Mouse (Mus musculus) stomach, embryonic 15.5 days (tissue): ENCODE data around the gene Grik5. TPM values are rescaled to one million over a fixed set of nuclear protein-coding genes. Genes with fewer than 3 reads are reported as not detected.

Experiments used
- ATAC-seq: fragments of 200-750 bp; cut with Nextera tagmentation; 2 replicates; pipeline ENCODE4 v1.8.0; 2017; ENCODE audit warnings: low read depth, moderate number of reproducible peaks, moderate TSS enrichment; ENCODE audit not compliant: insufficient read depth, low FRiP score
- H3K27ac ChIP-seq: fragments of 300-500 bp; sonication (generic); 2 replicates; pipeline ENCODE4 v1.5.1; 2015; ENCODE audit warnings: mild to moderate bottlenecking, inconsistent platforms
- H3K27me3 ChIP-seq: fragments of 300-500 bp; sonication (generic); replicated peaks from 2 replicates; pipeline ENCODE4 v1.6.1; 2015; ENCODE audit warnings: inconsistent platforms
- H3K36me3 ChIP-seq: fragments of 300-500 bp; sonication (generic); 2 replicates; pipeline ENCODE4 v1.6.1; 2015; ENCODE audit warnings: inconsistent platforms
- H3K4me1 ChIP-seq: fragments of 300-500 bp; sonication (generic); 2 replicates; pipeline ENCODE4 v1.6.1; 2015; ENCODE audit warnings: inconsistent platforms
- H3K4me2 ChIP-seq: fragments of 300-500 bp; sonication (generic); 2 replicates; pipeline ENCODE4 v1.6.1; 2015; ENCODE audit warnings: mild to moderate bottlenecking, inconsistent platforms
- H3K4me3 ChIP-seq: fragments of 300-500 bp; sonication (generic); replicated peaks from 2 replicates; pipeline ENCODE4 v1.5.1; 2015; ENCODE audit warnings: inconsistent platforms
- H3K9ac ChIP-seq: fragments of 300-500 bp; sonication (generic); 2 replicates; pipeline ENCODE4 v1.6.1; 2015; ENCODE audit warnings: inconsistent platforms
- H3K9me3 ChIP-seq: fragments of 300-500 bp; sonication (generic); 2 replicates; pipeline ENCODE4 v1.6.1; 2016; ENCODE audit warnings: inconsistent platforms
- WGBS: fragments of 180-500 bp; shearing (Covaris S2); methylation state at CpG from one replicate; pipeline ENCODE4 v1.1.7; 2015; 5-methylcytosine and 5-hydroxymethylcytosine counted together
- polyA plus RNA-seq: library from polyadenylated mRNA; unstranded; fragments of >200 nt; fragmentation: Nextera tagmentation; extraction: Ambion mirVana; gene quantifications from 2 replicates; pipeline ENCODE4 v1.2.1, GENCODE M21; 2015

Gene Grik5
- polyA plus RNA-seq, 1 experiment from 2014 or later, result 6.3 TPM

DNA sequence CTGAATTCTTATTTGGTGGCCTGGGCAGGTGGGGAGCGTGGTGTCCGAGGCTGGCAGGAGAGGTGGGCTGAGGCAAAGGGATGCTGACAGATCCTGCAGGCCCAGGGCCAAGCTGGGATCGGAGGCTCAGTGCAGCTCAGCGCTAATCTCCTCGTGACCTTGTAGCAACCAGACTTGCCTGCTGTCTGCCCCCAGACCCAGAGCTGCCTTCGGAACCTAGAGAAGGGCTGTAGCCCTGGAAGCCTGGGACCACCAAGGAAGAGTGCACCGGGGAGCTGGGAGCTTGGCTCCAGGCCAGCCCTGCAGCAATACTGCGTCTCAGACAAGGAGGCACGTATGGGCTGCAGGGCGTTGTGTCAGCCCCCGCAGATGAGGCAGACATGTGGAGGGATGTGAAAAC lies 68.9 kb downstream of the Grik5 start:
- no peak for ATAC-seq
- Histone ChIP-seq H3K4me3 (no peak overlapping the region), H3K27ac (no peak overlapping the region), H3K9me3 (no peaks in the 10 kb centered on the region), H3K9ac (no peak overlapping the region), H3K27me3 (peaks cover 44% of the 10 kb centered on the region), H3K4me2 (no peak overlapping the region), H3K36me3 (no peaks in the 10 kb centered on the region), H3K4me1 (0 out of 2 replicates have a peak, but pooled peaks cover 4% of the 10 kb centered on the region)
- WGBS, result 26% methylated on average over 11 of the region's 11 CpGs

DNA sequence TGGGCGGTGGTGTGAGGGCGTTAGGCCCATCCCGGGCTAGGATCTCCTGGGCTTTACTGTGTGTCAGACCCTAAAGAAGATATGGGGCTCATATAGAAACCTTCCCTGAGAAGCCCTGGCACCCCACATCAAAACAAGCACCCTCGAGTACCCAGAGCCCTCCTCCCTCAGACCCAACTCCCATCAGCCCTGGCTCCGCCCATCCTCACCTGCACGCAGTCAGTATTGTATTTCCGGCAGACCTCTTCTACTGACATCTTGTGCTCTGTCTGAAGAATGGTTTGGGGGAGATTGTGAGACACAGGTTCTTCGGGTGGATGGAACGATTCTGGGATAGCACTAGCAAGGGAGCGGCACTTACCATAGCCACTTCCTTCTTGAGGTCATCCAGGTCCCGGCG lies 71.4 kb downstream of the Grik5 start:
- Histone ChIP-seq H3K27me3 (peaks cover 20% of the 10 kb centered on the region), H3K4me1 (0 out of 2 replicates have a peak, but pooled peaks cover 3% of the 10 kb centered on the region), H3K4me3 (no peak overlapping the region), H3K4me2 (no peak overlapping the region), H3K36me3 (no peaks in the 10 kb centered on the region), H3K9me3 (no peaks in the 10 kb centered on the region), H3K27ac (no peak overlapping the region), H3K9ac (no peak overlapping the region)
- 63% methylated on average over 12 of the region's 12 CpGs for WGBS
- ATAC-seq, result no peak

DNA sequence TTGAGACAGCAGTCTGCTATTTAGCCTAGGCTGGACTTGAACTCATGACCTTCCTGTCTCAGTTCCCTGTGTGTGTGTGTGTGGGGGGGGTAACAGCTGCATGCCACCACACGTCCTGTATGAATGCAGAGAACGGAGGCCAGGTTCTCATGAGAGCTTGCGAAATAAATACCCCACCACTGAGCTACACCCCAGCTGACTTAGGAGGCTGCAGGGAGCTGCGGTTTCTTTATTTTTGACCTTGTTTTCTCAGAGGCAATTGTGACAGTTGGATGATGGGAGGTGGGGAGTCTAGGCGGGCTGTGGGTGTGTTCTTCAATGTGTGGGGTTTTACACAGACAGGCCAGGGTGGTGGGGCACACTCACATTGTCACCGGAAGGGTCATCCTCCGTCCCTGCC lies 71.9 kb downstream of the Grik5 start:
- no peak overlapping the region for H3K9ac ChIP-seq
- 64% methylated on average over 7 of the region's 7 CpGs for WGBS
- no peak overlapping the region for H3K4me2 ChIP-seq
- no peaks in the 10 kb centered on the region for H3K9me3 ChIP-seq
- H3K27me3 ChIP-seq, result peaks cover 15% of the 10 kb centered on the region; the same call in 1 of the 2 replicates
- H3K27ac ChIP-seq, result no peak overlapping the region
- no peak overlapping the region for H3K4me3 ChIP-seq
- ATAC-seq, result no peak
- no peaks in the 10 kb centered on the region for H3K4me1 ChIP-seq
- H3K36me3 ChIP-seq, result no peaks in the 10 kb centered on the region

DNA sequence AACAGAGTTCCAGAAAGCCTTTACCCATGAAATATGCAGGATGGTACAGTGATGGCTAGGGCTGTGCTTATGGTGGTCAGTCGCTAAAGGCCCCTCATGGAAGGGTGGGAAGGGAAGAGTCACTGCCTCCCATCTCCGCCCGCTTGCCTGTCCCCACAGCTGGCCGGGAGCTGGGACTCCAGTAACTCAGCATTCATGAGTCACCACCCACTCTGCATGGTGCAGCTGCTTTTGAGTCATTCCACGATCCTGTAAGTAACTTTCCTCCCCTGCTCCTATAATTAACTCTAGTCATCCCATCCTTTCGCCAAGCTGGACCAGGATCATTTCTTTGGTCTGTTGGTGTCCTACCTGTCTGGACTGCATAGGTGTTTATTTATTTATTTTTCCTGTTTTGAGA lies 79.1 kb downstream of the Grik5 start:
- no peaks in the 10 kb centered on the region for H3K36me3 ChIP-seq
- 66% methylated on average over 6 of the region's 6 CpGs for WGBS
- H3K4me2 ChIP-seq, result no peak overlapping the region
- H3K9me3 ChIP-seq, result no peaks in the 10 kb centered on the region
- H3K4me3 ChIP-seq, result no peak overlapping the region
- no peaks in the 10 kb centered on the region for H3K27me3 ChIP-seq
- no peak overlapping the region for H3K27ac ChIP-seq
- H3K4me1 ChIP-seq, result no peaks in the 10 kb centered on the region
- no peak for ATAC-seq
- no peak overlapping the region for H3K9ac ChIP-seq

DNA sequence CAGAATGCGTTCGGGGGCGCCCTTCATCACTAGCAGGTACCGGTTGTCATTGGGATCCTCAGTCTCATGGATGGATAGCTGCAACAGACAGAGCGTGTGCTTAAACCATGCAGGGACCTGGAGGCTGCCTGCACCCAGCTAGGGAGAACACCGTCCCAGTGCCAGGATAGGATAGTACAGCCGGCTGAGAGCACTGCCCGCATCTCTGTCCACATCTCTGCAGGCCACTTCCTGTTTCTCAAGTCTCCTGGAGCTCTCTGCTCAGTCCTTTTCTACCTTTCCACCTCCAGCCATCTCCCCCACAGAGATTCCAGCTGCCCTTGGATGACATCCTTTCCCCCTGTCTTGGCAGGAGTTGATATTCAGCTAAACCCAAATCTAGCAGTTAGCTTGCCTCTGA lies 81.7 kb downstream of the Grik5 start:
- Histone ChIP-seq H3K4me3 (no peak overlapping the region), H3K27ac (no peak overlapping the region), H3K9me3 (no peaks in the 10 kb centered on the region), H3K27me3 (no peaks in the 10 kb centered on the region), H3K36me3 (no peaks in the 10 kb centered on the region), H3K4me1 (no peaks in the 10 kb centered on the region), H3K9ac (no peak overlapping the region), H3K4me2 (no peak overlapping the region)
- ATAC-seq, result no peak
- 80% methylated on average over 8 of the region's 8 CpGs for WGBS

DNA sequence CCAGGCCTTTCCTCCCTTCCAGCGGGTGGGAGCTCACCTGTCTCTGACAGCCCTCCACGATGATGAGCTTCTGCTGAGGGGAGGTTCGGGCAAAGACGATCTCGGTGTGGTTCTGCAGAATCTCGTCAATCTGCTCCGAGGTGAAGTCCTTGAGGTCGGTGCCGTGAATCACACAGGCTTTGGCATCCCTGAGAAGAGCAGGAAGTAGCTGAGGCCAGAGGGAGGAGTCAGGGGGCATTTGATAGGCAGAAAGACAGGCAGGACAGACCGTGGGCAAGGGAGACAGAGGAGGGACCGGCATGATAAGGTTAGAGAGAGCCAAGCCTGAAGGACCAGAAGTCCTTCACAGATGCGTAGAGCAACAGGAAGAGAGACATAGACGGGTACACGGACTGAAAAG lies 84.2 kb downstream of the Grik5 start:
- Histone ChIP-seq H3K4me2 (no peak overlapping the region), H3K4me3 (no peak overlapping the region), H3K9ac (no peak overlapping the region), H3K27ac (no peak overlapping the region), H3K27me3 (no peaks in the 10 kb centered on the region), H3K9me3 (no peaks in the 10 kb centered on the region), H3K4me1 (no peaks in the 10 kb centered on the region), H3K36me3 (no peaks in the 10 kb centered on the region)
- no peak for ATAC-seq
- WGBS, result 78% methylated on average over 14 of the region's 14 CpGs

DNA sequence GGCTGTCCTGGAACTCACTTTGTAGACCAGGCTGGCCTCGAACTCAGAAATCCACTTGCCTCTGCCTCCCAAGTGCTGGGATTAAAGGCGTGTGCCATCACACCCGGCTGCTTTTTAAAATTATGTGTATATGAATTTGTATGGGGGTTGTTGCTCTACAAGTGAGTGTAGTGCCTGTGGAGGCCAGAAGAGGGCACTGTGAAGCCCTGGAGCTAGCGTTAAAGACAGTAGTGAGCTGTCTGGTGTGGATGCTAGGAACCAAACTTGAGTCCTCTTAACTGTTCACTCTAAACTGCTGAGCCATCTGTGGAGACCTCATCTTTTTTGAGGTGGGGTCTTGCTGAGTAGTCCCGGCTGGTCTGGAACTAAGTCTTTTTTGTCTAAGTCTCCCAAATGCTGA lies 86.3 kb downstream of the Grik5 start:
- Histone ChIP-seq H3K4me1 (no peaks in the 10 kb centered on the region), H3K9ac (no peak overlapping the region), H3K27ac (no peak overlapping the region), H3K27me3 (no peaks in the 10 kb centered on the region), H3K4me2 (no peak overlapping the region), H3K4me3 (no peak overlapping the region), H3K36me3 (no peaks in the 10 kb centered on the region), H3K9me3 (no peaks in the 10 kb centered on the region)
- 73% methylated on average over 5 of the region's 5 CpGs for WGBS
- ATAC-seq, result no peak

DNA sequence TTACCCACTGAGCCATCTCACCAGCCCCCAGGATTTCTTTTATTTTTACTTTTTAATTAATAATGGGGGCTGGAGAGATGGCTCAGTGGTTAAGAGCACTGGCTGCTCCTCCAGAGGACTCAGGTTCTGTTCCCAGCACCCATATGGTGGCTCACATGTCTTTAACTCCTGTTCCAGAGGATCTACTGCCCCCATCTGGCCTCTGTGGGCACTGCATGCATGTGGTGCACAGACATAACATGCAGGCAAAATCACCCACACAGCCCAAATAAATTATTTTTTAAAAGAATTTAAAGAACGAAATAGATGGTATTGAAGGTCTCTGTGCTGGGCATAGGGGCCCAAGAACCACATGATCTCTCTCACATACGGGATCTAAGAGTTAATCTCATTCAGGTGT lies 87.8 kb downstream of the Grik5 start:
- ATAC-seq, result no peak
- no peak overlapping the region for H3K4me3 ChIP-seq
- no peak overlapping the region for H3K4me2 ChIP-seq
- no peak overlapping the region for H3K9ac ChIP-seq
- H3K36me3 ChIP-seq, result no peaks in the 10 kb centered on the region
- no peaks in the 10 kb centered on the region for H3K27me3 ChIP-seq
- no peaks in the 10 kb centered on the region for H3K4me1 ChIP-seq
- H3K27ac ChIP-seq, result no peak overlapping the region
- WGBS, result 88% methylated on average over 2 of the region's 2 CpGs
- H3K9me3 ChIP-seq, result no peaks in the 10 kb centered on the region

DNA sequence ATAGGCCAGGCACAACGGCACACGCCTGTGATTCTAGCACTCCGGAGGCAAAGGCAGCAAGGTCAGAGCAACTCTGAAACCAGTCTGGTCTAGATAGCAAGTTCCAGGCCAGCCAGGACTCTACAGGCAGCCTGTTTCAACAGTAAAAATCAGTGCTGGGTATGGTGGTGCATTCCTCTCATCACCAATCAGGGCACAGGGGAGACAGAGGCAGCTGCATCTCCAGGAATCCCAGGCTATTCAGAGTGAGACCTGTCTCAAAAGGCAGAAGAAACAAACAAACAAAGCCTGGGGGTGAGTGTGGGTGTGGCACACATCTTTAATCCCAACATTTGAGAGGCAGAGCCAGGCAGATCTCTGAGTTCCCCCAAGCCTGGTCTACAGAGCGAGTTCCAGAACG lies 88.8 kb downstream of the Grik5 start:
- Histone ChIP-seq H3K9ac (no peak overlapping the region), H3K9me3 (no peaks in the 10 kb centered on the region), H3K27ac (no peak overlapping the region), H3K27me3 (no peaks in the 10 kb centered on the region), H3K4me1 (no peaks in the 10 kb centered on the region), H3K4me2 (no peak overlapping the region), H3K4me3 (no peak overlapping the region), H3K36me3 (no peaks in the 10 kb centered on the region)
- ATAC-seq, result no peak
- 71% methylated on average over 5 of the region's 5 CpGs for WGBS

DNA sequence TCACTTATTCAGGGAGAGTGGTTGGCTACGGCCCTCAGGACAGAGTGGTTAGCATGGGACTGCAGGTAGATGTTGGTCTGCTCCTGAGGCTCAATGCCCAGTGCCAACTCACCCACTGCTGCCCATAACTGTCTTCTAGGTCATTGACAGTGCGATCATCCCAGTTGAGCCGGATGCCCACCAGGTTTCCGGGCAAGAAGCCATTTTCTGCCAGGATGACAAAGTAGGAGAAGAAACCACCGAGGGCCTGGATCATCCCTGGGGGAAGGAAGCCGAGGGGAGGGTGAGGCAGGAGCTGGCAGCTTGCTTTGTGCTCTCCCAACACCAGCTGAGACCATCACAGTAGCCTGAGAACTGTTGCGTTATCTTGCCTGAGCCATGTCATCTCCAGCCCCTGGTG lies 91.7 kb downstream of the Grik5 start:
- Histone ChIP-seq H3K27me3 (no peaks in the 10 kb centered on the region), H3K4me2 (no peak overlapping the region), H3K4me1 (no peaks in the 10 kb centered on the region), H3K9me3 (no peaks in the 10 kb centered on the region), H3K9ac (no peak overlapping the region), H3K27ac (no peak overlapping the region), H3K4me3 (no peak overlapping the region), H3K36me3 (no peaks in the 10 kb centered on the region)
- 82% methylated on average over 7 of the region's 7 CpGs for WGBS
- ATAC-seq, result no peak

DNA sequence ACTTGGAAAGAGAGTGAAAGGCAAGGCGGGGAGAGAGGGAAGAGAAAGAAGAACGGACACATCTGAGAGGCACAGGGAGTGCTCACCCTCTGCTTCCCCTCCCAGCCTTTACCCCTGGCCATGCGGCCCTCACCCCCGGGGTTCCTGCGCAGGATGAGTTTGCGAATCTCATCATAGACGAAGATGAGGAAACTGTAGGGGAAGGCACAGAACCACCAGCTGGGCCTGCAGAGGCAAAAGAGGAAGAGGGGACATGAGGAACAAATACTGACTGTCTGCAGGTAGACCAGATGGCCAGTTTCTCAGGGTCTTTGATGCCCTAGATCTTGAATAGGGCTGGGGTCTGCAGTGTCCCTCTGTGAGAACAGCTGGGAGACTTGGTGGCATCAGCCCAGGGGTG lies 93.4 kb downstream of the Grik5 start:
- no peak overlapping the region for H3K27ac ChIP-seq
- WGBS, result 81% methylated on average over 7 of the region's 7 CpGs
- no peak overlapping the region for H3K9ac ChIP-seq
- H3K36me3 ChIP-seq, result no peaks in the 10 kb centered on the region
- no peaks in the 10 kb centered on the region for H3K4me1 ChIP-seq
- ATAC-seq, result no peak
- no peak overlapping the region for H3K4me2 ChIP-seq
- H3K27me3 ChIP-seq, result no peaks in the 10 kb centered on the region
- H3K9me3 ChIP-seq, result no peaks in the 10 kb centered on the region
- H3K4me3 ChIP-seq, result no peak overlapping the region

DNA sequence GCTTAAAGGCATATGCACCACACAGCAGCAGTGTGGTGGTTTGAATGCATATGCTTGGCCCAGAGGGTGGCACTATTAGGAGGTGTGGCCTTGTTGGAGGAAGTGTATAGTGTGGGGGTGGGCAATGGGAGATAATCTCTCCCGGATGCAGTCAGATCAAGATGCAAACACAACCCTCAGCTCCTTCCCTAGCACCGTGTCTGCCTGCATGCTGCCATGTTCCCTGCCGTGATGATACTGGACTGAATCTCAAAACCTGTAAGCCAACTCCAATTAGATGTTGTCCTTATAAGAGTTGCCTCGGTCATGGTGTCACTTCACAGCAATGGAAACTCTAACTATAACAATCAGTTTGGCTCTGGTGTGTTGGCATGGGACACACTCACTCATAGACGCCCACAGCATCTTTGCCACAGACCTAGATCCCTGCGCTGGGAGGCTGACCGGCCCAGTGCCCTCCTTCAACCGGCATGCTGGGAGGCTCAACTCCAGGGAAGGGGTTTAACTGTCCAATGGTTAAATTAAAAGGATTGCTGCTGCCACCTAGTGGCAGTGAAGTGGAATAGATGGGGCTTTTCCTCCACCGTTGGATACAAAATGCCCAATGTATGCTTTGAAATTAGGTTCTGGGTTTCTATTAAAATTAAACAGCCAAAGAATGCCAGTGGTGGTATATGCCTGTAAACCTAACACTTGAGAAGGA lies 97.1 kb downstream of the Grik5 start:
- Histone ChIP-seq H3K27me3 (no peaks in the 10 kb centered on the region), H3K4me1 (peaks cover 6% of the 10 kb centered on the region; the same call in 1 of the 2 replicates), H3K9ac (no peak overlapping the region), H3K27ac (no peak overlapping the region), H3K9me3 (no peaks in the 10 kb centered on the region), H3K4me2 (no peak overlapping the region), H3K4me3 (no peak overlapping the region), H3K36me3 (no peaks in the 10 kb centered on the region)
- ATAC-seq, result no peak
- WGBS, result 27% methylated on average over 9 of the region's 9 CpGs

DNA sequence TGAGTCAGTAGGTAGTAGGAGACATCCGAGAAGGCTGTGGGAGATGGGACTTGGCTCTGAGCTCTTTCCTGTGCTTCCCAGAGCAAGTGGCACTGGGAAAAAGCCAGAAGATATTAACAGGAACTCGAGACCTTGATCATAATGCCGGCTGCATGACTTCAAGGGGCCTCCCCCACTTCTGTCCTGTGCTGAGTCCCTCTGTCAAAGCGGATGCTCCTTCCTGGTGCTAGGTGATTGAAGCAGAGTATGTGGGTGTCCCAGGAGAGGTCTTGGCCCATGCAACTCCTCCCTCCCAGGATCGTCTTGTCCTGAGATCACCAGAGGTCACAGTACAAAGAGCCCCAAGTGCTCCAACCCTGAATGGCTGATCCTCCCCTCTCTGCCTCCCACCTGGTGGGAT lies 98.2 kb downstream of the Grik5 start:
- Histone ChIP-seq H3K4me3 (no peak overlapping the region), H3K27me3 (no peaks in the 10 kb centered on the region), H3K4me1 (peaks cover 6% of the 10 kb centered on the region; the same call in 1 of the 2 replicates), H3K4me2 (no peak overlapping the region), H3K9me3 (no peaks in the 10 kb centered on the region), H3K27ac (no peak overlapping the region), H3K9ac (no peak overlapping the region), H3K36me3 (no peaks in the 10 kb centered on the region)
- no peak for ATAC-seq
- 68% methylated on average over 5 of the region's 5 CpGs for WGBS
